Mouse (Mus musculus): ENCODE data around the gene Shpk. TPM values are rescaled to one million over a fixed set of nuclear protein-coding genes. Genes with fewer than 3 reads are reported as not detected.

The Shpk gene
- polyA plus RNA-seq, 2 experiments = 1.5 to 2.0 TPM

DNA sequence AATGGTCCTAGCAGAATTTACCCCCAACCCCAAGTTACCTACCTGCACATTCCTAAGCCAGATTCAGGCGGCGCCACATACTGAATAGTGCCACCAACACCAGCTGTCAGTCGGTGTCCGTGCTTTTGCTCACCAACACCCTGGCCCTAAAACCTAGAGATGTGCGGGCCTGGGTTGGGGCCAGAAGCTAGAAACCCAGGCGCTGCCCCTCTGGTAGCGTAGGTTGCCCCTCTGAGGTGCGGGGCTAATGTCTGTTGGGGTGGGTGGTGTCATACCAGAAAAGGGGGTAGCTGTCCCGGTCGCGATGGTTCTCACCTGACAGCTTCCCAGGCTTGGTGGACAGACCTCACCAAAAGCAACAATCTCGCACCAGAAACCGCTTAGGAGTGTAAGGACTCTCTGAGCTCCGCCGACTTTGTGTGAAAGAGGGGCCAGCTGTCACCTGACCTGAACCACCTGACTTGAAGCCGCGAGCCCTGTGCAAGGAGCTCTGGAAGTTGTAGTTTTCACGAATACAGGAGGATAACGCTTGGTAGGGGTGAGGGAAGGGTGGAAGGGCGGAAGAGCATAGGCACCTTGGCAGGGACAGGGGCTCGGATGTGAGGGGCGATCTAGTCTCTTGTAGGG lies 544 bp upstream of the Shpk start, which contains the start of gene Ctns:
Gene Ctns (minus strand): TSS at position 440 of the 627 bp plus-strand sequence.
- peak within 1 kb of the TSS; percentile 81 for H3K4me2 ChIP-seq (ENCODE audit: low read depth)
- H3K4me1 ChIP-seq (replicated peaks; ENCODE audit: control insufficient read depth in 2 of 2, insufficient read depth in 2 of 2, low read length in 1 of 2) = peaks cover 4 to 8% of the 10 kb centered on the region in 2 experiments
- H3K27me3 ChIP-seq (ENCODE audit: control insufficient read depth, insufficient read depth, low read length) = no peaks in the 10 kb centered on the region
- peak within 1 kb of the TSS; percentile 26 for H3K27ac ChIP-seq
- no peaks in the 10 kb centered on the region for H3K9me3 ChIP-seq (ENCODE audit: control insufficient read depth, low read length)
- ATAC-seq (ENCODE audit: insufficient read depth) (peak; percentile 95), DNase-seq (ENCODE audit: low read depth in 3 of 3, low spot score in 3 of 3) (peak; percentile 74 to 87 (median 81))
- H3K9ac ChIP-seq (replicated peaks) = peak within 1 kb of the TSS; percentile 88
- WGBS (ENCODE audit: insufficient replicate concordance) = 2% methylated on average over 22 of the region's 22 CpGs
- H3K36me3 ChIP-seq (replicated peaks; ENCODE audit: control insufficient read depth, insufficient read depth, low read depth) = no peaks in the 10 kb centered on the region
- peak within 1 kb of the TSS; percentile 73 to 83 for H3K4me3 ChIP-seq (ENCODE audit: insufficient read depth in 1 of 2, low read depth in 2 of 2, low read length in 2 of 2)
- TF ChIP-seq EP300 (IDR thresholded peaks at IDR 0.05; ENCODE audit: low read depth) = no peak
- TF ChIP-seq CTCF (IDR thresholded peaks at IDR 0.05; ENCODE audit: low read depth) = no peak

DNA sequence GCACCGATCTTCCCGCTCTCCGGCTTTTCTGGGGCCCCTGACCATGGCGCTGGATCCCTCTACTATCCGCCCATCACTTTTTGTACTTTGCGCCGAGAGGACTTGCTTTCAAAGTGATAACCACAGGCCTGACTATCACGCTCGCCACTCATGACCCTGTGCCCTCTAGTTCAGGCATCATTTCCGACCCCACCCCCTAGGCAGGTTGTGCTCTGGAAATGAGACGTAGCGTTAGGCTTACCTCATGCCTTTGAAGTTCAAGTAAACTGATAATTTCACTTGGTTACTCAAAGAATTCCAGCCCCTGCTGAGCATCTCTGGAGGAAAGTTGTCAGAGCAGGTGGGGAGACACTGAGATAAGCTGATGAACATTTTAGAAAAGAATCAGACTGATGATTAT lies 619 bp downstream of the Shpk start:
- ATAC-seq (ENCODE audit: insufficient read depth) (peak; percentile 14; the same call in 1 of the 2 replicates), DNase-seq (ENCODE audit: low read depth in 3 of 3, low spot score in 3 of 3) (peak in 2 of 3 experiments; percentile 42 to 51)
- peak overlapping the region; percentile 81 for H3K4me2 ChIP-seq (ENCODE audit: low read depth)
- H3K4me3 ChIP-seq (ENCODE audit: insufficient read depth in 1 of 2, low read depth in 2 of 2, low read length in 2 of 2) = peak overlapping the region; percentile 73 to 83
- H3K9me3 ChIP-seq (ENCODE audit: control insufficient read depth, low read length) = no peaks in the 10 kb centered on the region
- TF ChIP-seq EP300 (IDR thresholded peaks at IDR 0.05; ENCODE audit: low read depth) = no peak
- no peak for TF ChIP-seq CTCF (IDR thresholded peaks at IDR 0.05; ENCODE audit: low read depth)
- H3K36me3 ChIP-seq (replicated peaks; ENCODE audit: control insufficient read depth, insufficient read depth, low read depth) = no peaks in the 10 kb centered on the region
- no peaks in the 10 kb centered on the region for H3K27me3 ChIP-seq (ENCODE audit: control insufficient read depth, insufficient read depth, low read length)
- peak overlapping the region; percentile 88 for H3K9ac ChIP-seq (replicated peaks)
- under 1% methylated on average over 12 of the region's 12 CpGs for WGBS (ENCODE audit: insufficient replicate concordance)
- no peak overlapping the region for H3K27ac ChIP-seq
- peaks cover 4 to 8% of the 10 kb centered on the region in 2 experiments for H3K4me1 ChIP-seq (replicated peaks; ENCODE audit: control insufficient read depth in 2 of 2, insufficient read depth in 2 of 2, low read length in 1 of 2)

DNA sequence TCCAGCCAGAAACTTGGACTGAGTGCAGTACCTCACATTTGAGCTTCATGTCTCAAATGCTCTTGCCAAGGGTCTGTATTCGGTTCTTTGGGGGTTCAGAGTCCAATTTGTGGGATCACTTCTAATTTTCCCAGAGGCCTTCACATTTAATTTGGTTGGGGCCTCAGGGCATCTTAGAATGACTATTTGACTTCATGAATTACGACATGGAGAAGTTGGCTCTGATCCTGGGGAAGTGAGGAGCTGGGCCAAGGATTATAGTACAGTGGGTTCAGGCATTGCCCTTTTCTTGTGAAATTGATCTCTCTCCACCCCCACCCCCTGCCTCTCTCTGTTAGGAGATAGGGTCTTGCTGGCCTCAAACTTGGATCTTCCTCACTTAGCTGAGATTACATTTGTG lies 1.8 kb downstream of the Shpk start:
- Histone ChIP-seq H3K4me2 (ENCODE audit: low read depth) (no peak overlapping the region), H3K27me3 (ENCODE audit: control insufficient read depth, insufficient read depth, low read length) (no peaks in the 10 kb centered on the region), H3K4me1 (replicated peaks; ENCODE audit: control insufficient read depth in 2 of 2, insufficient read depth in 2 of 2, low read length in 1 of 2) (peaks cover 4 to 8% of the 10 kb centered on the region in 2 experiments), H3K36me3 (replicated peaks; ENCODE audit: control insufficient read depth, insufficient read depth, low read depth) (no peaks in the 10 kb centered on the region), H3K9ac (replicated peaks) (no peak overlapping the region), H3K4me3 (ENCODE audit: insufficient read depth in 1 of 2, low read depth in 2 of 2, low read length in 2 of 2) (no peak overlapping the region), H3K9me3 (ENCODE audit: control insufficient read depth, low read length) (no peaks in the 10 kb centered on the region), H3K27ac (no peak overlapping the region)
- ATAC-seq (ENCODE audit: insufficient read depth) (no peak), DNase-seq (ENCODE audit: low read depth in 3 of 3, low spot score in 3 of 3) (no peak)
- TF ChIP-seq EP300 (IDR thresholded peaks at IDR 0.05; ENCODE audit: low read depth) = no peak
- no peak for TF ChIP-seq CTCF (IDR thresholded peaks at IDR 0.05; ENCODE audit: low read depth)
- 63% methylated on average over 2 of the region's 2 CpGs for WGBS (ENCODE audit: insufficient replicate concordance)

DNA sequence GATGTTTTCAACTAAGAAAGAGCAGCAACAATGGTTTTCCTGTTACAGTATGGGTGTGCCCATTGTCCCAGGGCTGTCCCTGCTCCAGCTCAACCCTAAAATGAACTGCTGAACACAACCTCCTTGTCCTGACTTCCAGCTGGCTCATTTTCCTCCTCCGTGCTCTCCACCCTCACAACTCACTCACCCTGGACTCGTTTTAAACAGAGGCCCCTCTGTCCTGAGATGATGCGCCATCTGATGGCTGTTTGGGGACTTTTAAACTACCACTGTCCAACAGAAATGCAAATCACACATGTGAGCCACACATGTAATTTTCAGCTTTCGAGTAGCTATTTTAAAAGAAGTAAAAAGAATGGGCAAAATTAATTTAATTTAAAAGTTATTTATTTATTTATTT lies 2.3 kb downstream of the Shpk start:
- TF ChIP-seq EP300 (IDR thresholded peaks at IDR 0.05; ENCODE audit: low read depth) (no peak), CTCF (IDR thresholded peaks at IDR 0.05; ENCODE audit: low read depth) (peak; percentile 40; the same call in 1 of the 2 replicates)
- 33% methylated on average over 4 of the region's 4 CpGs for WGBS (ENCODE audit: insufficient replicate concordance)
- H3K4me3 ChIP-seq (ENCODE audit: insufficient read depth in 1 of 2, low read depth in 2 of 2, low read length in 2 of 2) = no peak overlapping the region
- peaks cover 4 to 8% of the 10 kb centered on the region in 2 experiments for H3K4me1 ChIP-seq (replicated peaks; ENCODE audit: control insufficient read depth in 2 of 2, insufficient read depth in 2 of 2, low read length in 1 of 2)
- H3K27me3 ChIP-seq (ENCODE audit: control insufficient read depth, insufficient read depth, low read length) = no peaks in the 10 kb centered on the region
- H3K9me3 ChIP-seq (ENCODE audit: control insufficient read depth, low read length) = no peaks in the 10 kb centered on the region
- no peak overlapping the region for H3K4me2 ChIP-seq (ENCODE audit: low read depth)
- no peak overlapping the region for H3K27ac ChIP-seq
- no peak for ATAC-seq (ENCODE audit: insufficient read depth)
- no peaks in the 10 kb centered on the region for H3K36me3 ChIP-seq (replicated peaks; ENCODE audit: control insufficient read depth, insufficient read depth, low read depth)
- no peak for DNase-seq (ENCODE audit: low read depth in 3 of 3, low spot score in 3 of 3)
- no peak overlapping the region for H3K9ac ChIP-seq (replicated peaks)

DNA sequence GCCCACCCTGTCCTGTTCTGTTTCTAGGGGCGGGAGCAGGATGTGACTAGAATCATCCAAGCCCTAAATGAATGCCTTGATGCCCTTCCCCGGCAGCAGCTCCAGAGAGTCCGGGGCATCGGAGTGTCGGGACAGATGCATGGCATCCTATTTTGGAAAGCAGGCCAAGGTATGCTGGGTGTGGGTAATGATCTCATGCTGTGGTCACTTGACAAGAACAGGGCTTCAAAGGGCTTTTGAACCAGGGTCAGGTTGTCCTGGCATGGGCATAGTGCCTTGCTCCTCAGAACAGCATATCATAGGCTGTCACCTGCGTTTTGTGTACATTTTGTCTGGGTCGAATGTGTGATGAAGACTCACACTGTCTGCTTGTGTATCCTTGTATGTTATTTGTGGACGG lies 4.6 kb downstream of the Shpk start:
- no peak for DNase-seq (ENCODE audit: low read depth in 3 of 3, low spot score in 3 of 3)
- WGBS (ENCODE audit: insufficient replicate concordance) = 68% methylated on average over 8 of the region's 8 CpGs
- TF ChIP-seq EP300 (IDR thresholded peaks at IDR 0.05; ENCODE audit: low read depth) (no peak), CTCF (IDR thresholded peaks at IDR 0.05; ENCODE audit: low read depth) (no peak)

More for the DNA sequence above, 4.6 kb downstream of the Shpk start:
- Histone ChIP-seq H3K4me3 (ENCODE audit: insufficient read depth in 1 of 2, low read depth in 2 of 2, low read length in 2 of 2) (no peak overlapping the region), H3K27me3 (ENCODE audit: control insufficient read depth, insufficient read depth, low read length) (no peaks in the 10 kb centered on the region), H3K9ac (replicated peaks) (no peak overlapping the region), H3K4me1 (replicated peaks; ENCODE audit: control insufficient read depth in 2 of 2, insufficient read depth in 2 of 2, low read length in 1 of 2) (peaks cover 4 to 5% of the 10 kb centered on the region in 2 experiments), H3K4me2 (ENCODE audit: low read depth) (no peak overlapping the region), H3K9me3 (ENCODE audit: control insufficient read depth, low read length) (no peaks in the 10 kb centered on the region), H3K27ac (no peak overlapping the region), H3K36me3 (replicated peaks; ENCODE audit: control insufficient read depth, insufficient read depth, low read depth) (no peaks in the 10 kb centered on the region)
- ATAC-seq (ENCODE audit: insufficient read depth) = no peak

Measured in liver, embryonic 14.5 days (tissue).